Mouse (Mus musculus): ENCODE results near the gene Lrch1.
A peak's percentile ranks its signal among the peaks of the same experiment; 100 is the strongest.

The Lrch1 gene

DNA sequence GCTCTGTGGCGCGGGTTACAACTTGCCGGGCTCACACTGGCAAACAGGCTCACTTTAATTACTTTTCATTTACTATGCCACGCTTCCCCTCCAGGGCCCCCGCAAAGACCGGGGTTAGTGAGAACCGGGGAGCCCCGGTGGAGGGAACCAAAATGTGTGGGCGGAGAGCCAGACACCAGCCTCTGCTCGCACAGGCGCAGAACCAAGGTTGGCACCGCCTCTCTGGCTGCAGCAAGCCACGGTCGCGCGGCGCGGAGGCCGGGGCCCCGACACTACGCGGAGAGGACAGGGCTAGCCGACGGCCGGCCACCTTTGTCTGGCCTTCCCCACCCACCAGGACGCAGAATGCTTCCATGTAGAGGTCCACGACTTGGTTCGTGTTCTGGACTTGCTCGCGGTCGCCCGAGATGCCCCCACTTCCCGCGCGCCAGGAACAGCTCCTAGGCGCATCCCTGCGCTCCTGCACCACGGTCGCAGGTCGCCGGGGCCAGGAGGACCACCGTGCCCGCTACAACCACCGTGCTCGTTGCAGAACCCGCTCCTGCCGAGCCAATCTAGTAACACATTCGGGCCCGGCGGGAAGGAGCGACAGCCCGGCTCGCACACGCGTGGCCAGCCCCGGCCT is 813 bp downstream of the Lrch1 start:
- DNase-seq (ENCODE audit: low spot score in 2 of 2), result peak; percentile 68 to 74

DNA sequence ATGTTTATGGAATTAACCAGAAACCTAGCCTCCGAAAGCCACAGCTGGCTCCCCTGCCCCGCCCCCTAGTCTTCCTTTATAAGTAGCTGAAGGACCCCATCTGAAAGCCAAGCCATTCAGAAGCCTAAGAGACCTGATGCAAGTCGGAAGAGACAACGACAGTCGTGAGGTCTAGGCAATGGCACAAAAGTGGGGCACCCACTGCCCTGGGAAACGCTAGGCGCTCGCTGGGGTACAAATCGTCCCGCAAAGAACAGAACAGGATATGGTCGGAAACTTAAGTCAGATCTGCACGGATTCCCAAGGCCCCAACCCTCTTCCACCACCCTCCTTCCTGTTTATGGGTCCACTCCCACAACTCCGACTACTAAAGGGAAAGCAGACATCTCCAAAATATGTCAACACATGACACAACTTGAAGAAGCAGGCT is 1.3 kb downstream of the Lrch1 start:
- DNase-seq (ENCODE audit: low spot score in 2 of 2), result no peak

DNA sequence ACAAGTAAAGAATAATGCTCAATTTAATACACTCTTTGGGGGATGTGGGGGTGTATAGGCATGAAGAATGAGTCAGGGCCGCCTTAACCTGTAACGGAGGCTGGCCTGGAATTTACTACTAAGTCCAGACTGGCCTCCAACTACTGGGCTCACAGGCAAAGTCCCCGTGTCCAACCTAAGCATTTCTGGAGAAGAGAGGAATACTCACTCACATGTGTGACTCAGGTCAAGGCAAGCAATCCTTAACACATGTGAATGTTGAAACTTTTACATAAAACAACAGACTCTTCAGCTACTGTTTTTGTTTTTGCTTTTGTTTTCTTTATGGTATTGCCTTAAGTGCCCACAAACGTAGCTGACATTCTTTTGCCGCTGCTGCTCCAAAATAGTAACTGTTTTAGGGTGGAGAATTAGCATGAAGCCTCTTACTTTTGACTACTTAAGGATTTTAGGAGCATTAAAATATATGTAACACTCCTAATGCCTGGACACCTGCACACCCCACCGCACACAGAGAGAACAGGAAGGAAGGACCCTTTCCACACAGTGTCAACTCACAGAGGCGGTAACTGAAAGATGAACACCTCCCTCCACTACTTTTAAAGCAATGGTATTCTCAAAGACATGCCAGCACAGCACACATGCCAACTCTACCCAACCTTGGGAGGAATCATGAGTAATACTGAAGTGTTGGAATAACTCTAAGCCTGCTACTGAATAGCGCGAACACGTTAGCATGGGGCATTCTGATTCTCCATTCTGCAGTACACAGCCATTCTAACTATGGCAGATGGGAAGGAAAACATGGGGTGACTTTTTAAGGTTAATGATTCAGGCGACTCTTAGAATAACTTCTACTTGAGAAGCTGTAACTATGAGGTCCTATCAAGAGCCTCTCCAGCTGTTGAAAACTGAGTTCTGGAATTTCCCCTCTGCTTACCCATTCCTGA is 2.1 kb downstream of the Lrch1 start:
- no peak for DNase-seq (ENCODE audit: low spot score in 2 of 2)

DNA sequence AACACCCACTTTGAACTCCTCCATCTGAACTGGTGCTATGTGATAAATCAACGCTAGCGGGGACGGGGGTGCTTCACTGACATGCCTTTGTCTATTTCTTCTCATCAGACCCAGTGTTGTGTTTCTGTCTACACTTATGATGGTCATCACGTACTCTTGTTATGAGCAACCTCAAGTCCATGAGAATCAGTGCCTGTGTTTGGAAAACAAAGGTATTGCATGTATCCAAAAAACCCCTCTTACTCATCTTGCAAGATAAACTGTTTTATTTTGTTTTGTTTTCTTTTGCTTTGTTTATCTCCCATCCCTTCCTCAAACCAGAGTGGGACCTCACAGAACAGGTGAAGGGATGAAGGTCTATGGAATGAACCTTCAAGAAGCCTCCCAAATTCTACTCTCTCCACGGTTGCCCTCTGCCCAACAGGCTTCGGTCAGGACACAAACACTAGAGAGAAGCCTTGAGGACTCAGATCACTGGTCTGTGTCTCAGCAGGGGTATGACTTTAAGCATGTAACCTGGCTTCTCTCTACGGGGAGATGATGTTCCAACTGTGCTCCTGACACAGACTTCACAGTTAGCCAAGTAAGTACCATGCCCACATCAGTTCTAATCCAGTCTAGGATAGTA is 3.4 kb downstream of the Lrch1 start:
- DNase-seq (ENCODE audit: low spot score in 2 of 2), result no peak

DNA sequence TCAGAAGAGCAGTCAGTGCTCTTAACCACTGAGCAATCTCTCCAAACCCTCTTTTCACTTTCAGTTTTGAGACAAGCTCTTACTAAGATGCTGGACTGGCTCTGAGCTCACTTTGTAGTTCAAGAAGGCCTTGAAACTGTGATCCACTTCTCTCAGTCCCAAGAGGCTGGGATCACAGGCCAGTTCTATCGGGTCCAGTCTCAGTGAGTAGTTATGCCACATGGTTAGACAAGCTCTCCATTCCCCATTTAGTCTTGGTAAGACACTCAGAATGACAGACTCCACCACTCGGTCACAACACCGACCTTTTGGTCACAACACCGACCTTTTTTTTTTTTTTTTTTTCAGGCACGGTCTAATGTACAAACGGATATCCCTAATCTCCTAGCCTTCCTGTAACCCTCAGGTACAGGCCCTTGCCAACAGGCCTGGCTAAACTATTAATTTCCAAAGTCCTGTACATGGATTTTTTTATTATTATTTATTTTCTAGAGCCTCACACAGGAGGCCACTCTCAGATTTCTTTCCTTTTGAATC is 4.0 kb downstream of the Lrch1 start:
- DNase-seq (ENCODE audit: low spot score in 2 of 2), result no peak

DNA sequence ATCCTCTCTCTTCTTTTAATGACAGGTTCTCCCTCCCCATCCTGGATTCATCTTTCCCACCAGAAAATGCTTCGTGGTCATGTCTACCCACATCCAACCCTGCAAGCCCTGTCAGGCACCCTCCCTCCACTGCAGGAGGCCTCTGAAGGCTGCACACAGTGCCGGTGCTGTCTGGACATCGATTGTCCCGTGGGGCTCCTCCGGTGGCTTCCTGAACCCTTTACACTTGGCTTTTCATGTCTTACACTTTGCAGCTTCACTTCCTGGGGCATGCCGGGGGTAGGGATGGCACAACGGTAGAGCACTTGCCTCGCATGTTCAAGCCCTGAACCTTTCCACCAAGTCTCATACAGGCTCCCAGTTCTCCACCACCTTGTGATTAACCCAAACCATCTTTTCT is 4.7 kb downstream of the Lrch1 start:
- no peak for DNase-seq (ENCODE audit: low spot score in 2 of 2)

DNA sequence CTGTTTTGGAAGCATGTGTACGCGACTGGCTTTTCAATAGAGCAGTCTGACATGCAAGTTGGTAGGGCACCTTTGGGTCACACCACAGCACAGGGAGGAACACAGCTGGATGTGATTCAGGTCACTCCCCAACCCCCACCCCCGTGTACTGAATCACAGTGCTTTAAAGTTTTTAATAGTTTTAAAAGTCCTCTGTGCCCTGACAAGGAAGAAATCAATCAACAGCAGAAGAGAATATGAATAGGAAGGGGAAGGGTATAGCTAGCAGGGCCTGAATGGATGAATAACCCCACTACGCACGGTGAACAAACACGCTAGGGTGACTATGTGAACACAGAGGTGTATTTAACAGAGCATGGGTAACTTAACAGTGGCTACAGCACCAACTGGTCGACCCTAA is 6.1 kb downstream of the Lrch1 start:
- DNase-seq (ENCODE audit: low spot score in 2 of 2), result no peak

DNA sequence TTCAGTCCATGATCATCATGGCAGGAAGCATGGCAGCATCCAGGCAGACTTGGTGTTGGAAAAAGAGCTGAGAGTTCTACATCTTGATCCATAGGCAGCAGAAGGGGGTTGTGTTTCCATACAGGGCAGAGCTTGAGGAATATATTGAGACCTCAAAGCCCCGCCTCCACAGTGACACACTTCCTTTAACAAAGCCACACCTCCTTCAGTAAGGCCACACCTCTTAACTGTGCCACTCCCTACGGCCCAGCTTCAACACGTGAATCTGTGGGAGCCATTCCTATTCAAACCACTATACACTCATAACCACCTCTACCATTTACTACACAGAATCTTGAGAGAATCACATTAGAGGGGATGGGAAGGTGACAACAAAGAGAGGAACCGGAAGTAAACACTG is 6.9 kb downstream of the Lrch1 start:
- DNase-seq (ENCODE audit: low spot score in 2 of 2), result no peak

DNA sequence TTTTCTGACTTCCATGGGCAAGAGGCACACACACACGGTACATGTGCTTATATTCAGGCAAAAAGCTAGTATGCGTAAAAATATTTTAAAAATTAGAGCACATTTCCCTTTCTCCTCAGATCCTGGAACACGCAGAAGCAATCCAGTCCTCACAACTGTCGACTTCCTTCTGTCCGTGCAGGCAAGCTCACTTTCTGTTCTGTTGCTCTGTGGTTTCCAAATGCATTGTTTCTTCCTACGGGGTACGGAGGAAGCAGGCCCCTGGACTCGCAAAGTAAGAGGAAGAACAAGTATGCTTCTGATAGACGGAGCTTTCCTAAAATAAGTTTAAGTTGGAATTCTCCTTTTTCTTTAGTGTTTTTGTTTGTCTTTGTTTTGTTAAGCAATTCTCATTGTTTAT is 8.3 kb downstream of the Lrch1 start:
- DNase-seq (ENCODE audit: low spot score in 2 of 2), result no peak

DNA sequence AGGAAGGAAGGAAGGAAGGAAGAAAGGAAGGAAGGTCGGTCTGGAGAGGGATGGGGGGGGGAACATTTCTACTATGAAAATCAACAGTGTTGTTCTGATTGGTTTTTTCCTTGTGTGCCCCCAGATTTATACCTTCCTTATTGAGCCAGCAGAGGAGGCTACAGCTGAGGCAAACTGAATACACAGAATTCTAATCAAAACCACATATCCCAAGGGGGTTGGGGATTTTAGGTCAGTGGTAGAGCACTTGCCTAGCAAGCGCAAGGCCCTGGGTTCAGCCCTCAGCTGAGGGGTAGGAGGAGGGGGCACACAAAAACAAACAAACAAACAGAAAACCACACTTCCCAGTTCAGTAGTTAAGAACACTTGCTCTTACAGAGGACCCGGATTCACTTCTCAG is 8.8 kb downstream of the Lrch1 start:
- no peak for DNase-seq (ENCODE audit: low spot score in 2 of 2)

DNA sequence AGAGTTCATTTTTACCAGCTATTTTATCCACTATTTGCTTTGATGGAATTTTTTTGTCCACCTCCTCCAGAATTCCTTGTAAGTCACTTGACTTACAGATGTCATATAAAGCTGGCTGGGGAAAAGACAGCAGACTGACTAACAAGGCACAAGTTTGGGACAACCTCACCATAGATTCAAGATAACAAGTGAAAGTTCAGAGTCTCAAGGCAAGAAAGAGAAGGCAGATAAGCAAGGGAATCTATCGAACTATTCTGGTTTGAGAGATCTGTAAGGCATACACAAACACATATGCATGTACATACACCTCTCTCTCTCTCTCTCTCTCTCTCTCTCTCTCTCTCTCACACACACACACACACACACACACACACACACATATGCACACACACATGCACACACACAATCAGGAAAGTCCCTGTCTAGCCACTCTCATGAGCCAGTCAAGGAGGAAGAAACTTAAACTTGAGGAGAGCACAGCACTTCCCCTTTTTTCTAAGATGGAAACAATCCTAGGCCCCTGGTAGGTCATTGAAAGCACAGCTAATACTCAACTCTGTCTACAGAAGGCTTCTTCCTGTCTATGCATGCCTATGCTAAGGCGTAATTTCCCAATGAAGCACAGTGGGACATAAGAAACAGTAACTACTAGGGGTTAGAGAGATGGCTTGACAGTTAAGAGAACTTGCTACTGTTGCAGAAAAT is 11.0 kb downstream of the Lrch1 start:
- no peak for DNase-seq (ENCODE audit: low spot score in 2 of 2)

DNA sequence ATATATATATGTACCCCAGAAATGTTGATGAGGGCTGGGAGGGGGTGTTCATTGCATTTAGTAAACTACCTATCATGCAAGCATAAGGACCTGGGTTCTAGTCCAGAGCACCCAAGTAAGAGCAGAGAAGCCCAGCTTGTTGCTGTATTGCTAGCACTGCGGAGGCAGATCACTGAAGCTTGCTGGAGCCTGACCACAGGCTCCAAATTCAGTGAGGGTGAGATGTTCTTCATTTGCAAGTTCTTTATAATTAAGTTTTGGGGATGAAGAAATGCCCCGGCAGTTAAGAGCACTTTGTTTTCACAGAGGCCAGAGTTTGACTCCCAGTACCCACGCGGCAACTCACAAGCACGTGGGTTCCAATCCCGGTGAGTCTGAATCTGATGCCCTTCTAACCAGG is 12.6 kb downstream of the Lrch1 start:
- DNase-seq (ENCODE audit: low spot score in 2 of 2), result no peak

DNA sequence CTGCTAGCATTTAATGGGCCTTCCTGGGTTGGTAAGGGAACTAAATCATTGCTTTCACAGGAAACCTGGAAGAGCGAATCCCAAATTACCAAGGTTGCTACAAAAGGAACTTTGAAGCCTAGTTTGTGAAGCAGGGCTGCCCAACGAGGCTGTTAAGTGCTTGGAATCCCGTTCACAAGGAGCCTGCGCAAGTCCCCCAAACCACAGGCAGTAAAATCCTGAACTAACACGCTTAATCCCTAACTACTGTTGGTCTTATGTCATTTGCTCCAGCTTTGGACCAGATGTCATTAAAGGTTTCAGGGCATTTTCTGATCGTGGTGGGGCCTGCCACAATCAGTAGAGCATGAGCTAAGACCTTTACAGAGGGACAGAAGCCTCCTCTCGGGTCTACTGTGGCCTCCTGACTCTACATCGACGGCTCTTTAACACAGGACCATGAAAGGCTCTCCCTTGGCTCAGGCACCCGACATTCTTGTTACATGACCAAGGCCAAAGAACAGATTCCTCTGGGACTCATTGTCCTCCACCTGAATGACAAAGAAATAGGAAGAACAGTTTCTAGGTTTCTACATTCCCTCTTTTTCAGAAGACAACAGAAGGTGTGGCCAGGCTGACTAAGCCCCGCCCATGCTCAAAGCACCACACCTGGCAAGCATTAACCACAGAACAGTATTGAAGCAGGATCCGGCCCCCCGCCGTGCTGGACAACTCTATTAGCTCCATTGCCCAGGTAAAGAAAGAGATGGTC is 13.5 kb downstream of the Lrch1 start:
- no peak for DNase-seq (ENCODE audit: low spot score in 2 of 2)

DNA sequence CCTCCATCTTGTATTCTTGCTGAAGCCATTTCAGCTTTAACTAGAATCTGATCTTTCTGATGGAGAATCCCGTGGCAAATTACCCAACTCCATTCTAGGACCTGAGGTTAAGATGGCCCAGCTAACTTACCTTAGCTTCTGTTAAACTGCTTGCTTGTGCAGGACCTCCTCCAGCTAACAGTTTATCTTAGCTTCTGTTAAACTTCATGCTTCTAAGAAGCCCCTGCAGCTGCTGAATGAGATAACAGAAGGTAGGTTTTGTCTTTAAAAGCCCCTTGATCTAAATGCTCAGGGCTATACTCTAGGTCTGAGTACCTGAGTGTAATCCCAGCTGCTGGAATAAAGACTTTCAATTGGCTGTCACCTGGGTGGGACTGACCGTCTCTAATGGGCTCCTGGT is 17.9 kb downstream of the Lrch1 start:
- no peak for DNase-seq (ENCODE audit: low spot score in 2 of 2)

DNA sequence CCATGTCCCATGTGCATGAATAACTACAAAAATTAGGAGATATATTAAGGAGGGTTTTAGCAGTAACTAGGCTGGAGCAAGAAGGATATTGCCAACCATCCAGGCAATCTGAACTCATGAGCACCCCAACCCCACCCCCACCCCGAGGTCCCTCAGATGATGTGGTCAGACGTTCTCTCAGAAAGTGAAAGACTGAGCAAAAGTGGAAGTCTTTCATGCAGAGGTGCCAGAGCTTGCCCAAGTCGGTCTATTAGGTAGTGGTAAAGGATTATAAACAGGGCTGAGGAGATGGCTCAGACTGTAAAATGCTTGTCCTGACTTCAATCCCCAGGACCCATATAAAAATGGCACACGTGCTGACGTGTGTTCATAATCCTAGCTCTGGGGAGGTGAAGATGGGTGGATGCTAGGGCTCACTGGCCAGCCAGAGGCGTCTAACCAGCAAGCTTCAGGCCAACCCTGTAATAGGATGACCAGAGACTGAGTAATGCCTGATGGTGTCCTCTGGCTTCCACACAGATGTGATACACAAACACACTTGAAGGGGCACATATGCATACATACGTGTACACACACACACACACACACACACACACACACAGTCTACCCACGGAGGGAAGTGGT is 18.8 kb downstream of the Lrch1 start:
- DNase-seq (ENCODE audit: low spot score in 2 of 2), result no peak

DNA sequence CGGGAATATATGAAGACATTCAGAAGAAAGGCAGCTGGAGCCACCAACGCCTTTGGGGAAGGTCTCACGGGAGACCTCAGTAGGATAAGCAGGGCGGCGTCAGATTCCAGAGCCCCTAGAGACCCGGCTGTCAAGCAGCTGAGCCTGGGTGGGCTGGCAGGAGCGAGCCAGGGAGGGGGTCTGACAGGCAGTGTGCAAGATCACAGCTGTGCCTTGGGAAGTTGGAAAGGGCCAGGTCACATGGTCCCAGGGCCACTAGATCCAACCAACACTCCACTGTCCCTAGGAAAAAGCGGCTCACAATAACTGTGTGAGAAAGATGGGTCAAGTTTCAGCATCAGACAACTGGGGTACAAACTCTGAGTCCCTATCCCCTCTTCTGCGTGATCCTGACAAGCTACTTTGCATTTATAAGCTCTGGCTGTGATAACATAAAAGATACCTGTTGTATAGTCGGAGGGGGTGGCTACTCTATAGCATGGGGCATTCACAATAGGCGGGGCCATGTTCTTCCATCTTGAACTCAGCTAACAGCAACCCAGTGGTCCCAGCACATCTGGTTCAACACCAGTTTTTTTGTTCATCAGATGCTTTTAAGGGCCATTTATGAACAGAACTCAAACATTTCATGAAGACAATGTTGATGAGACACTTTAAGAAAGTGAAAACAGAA is 20.6 kb downstream of the Lrch1 start:
- DNase-seq (ENCODE audit: low spot score in 2 of 2), result no peak

DNA sequence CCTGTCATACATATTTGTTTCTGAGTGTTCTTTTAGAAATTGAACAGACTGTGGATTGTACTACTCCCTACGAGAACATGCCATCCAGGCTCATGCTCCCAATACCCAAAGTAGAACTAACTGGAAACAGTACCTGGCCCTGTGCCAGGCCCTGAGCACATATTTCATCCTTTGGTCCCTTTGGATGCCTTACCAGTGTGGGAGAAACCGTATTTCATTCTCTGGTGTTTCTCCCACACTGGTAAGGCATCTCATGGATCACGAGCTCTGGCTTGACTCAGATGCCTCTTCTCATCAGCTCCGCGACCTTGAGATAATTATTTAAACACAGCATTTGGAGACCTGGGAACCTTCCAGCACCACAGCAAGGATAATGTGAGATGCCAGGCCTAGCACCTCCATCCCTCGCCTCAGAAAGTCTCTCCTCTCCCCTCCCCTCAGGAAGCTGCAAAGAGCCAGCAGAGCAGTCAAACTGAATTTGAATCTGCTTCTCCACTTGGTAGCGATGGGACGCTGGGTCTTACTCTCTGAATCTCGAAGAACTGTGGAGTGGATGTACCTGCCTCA is 21.6 kb downstream of the Lrch1 start:
- no peak for DNase-seq (ENCODE audit: low spot score in 2 of 2)

DNA sequence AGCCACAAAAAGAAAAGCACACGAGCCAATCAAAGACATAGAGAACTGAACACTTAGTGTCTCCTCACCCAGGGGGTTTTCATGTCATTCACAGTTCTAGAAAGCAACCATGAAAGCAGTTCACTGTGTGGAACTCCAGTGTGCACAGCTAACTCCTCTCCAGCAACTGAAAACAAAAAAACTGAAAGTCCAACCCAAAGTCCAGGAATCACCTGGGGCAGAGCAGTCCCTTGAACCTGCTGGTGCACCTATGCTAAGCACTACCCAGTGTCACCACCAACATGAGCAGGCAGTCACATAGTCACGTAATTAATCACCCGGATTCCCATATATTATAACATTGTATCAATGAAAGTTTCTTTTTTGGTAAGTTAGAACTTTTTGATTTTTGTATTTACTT is 23.2 kb downstream of the Lrch1 start:
- no peak for DNase-seq (ENCODE audit: low spot score in 2 of 2)

DNA sequence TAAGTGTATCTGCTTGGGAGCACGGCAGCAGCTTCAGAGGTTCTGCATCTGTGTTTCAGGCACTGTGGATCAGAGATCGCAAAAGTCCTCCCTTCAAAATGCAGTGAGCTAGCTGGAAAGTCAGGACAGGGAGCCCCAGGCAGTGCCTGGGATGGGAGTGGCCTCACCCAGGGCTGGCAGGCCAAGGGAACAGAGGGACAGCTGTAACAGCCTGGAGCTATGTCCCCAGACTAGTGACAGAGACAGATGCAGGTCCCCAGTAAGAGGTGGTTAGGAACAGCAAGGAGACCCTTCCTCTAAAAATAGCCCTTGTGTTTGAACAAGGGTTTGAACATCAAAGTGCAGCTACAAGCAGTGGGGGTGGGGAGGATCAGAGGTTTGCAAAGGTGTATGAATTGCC is 23.6 kb downstream of the Lrch1 start:
- DNase-seq (ENCODE audit: low spot score in 2 of 2), result no peak

Data from frontal cortex, postnatal 14 days (tissue).